Mouse (Mus musculus) heart, adult 2 months (tissue): ENCODE data around the gene Dpf3.

ENCODE experiments used
- CTCF ChIP-seq: fragments of 200-600 bp; IDR thresholded peaks from 2 replicates; pipeline ENCODE4 v1.8.1; 2022; ENCODE audit warnings: antibody characterized with exemption, mild to moderate bottlenecking, moderate library complexity
- EP300 ChIP-seq: fragments of 200-500 bp; IDR thresholded peaks from 2 replicates; pipeline ENCODE4 v1.6.1; 2011; ENCODE audit warnings: low read depth, low read length, control low read depth; ENCODE audit not compliant: insufficient read depth
- POLR2A ChIP-seq: fragments of 200-500 bp; IDR thresholded peaks from 2 replicates; pipeline ENCODE4 v1.6.1; 2011; ENCODE audit warnings: mild to moderate bottlenecking, low read depth, low read length, control low read depth; ENCODE audit not compliant: insufficient read depth

GRCm38 (mm10) chr12:83466053-83466452, 21.5 kb downstream of the Dpf3 start:
- TF ChIP-seq CTCF (no peak), POLR2A (no peak), EP300 (no peak)
